Mouse (Mus musculus): Measurements from ENCODE around the gene 4930562C15Rik.

4930562C15Rik gene

GRCm38 (mm10) chr16:4892171-4892570, 57.0 kb downstream of the 4930562C15Rik start:
- DNase-seq (ENCODE audit: low spot score), result no peak

GRCm38 (mm10) chr16:4894201-4894908, 59.1 kb downstream of the 4930562C15Rik start:
- DNase-seq (ENCODE audit: low spot score), result no peak

- no peak for DNase-seq (ENCODE audit: low spot score)
Measured at GRCm38 (mm10) chr16:4896249-4897027, 61.2 kb downstream of the 4930562C15Rik start.

GRCm38 (mm10) chr16:4897146-4897730, 62.0 kb downstream of the 4930562C15Rik start:
- no peak for DNase-seq (ENCODE audit: low spot score)

GRCm38 (mm10) chr16:4898881-4899280, 63.7 kb downstream of the 4930562C15Rik start:
- no peak for DNase-seq (ENCODE audit: low spot score)

- DNase-seq (ENCODE audit: low spot score), result no peak
Measured at GRCm38 (mm10) chr16:4899711-4900110, 64.5 kb downstream of the 4930562C15Rik start.

GRCm38 (mm10) chr16:4901167-4901566, 66.0 kb downstream of the 4930562C15Rik start:
- DNase-seq (ENCODE audit: low spot score), result no peak

GRCm38 (mm10) chr16:4902390-4902789, 67.2 kb downstream of the 4930562C15Rik start:
- no peak for DNase-seq (ENCODE audit: low spot score)

- DNase-seq (ENCODE audit: low spot score), result no peak
Measured at GRCm38 (mm10) chr16:4903491-4904102, 68.4 kb downstream of the 4930562C15Rik start.

GRCm38 (mm10) chr16:4904878-4905277, 69.7 kb downstream of the 4930562C15Rik start:
- DNase-seq (ENCODE audit: low spot score), result no peak

GRCm38 (mm10) chr16:4905591-4905990, 70.4 kb downstream of the 4930562C15Rik start:
- peak; percentile 19 for DNase-seq (ENCODE audit: low spot score)

- DNase-seq (ENCODE audit: low spot score), result no peak
Measured at GRCm38 (mm10) chr16:4906559-4906958, 71.3 kb downstream of the 4930562C15Rik start.

- DNase-seq (ENCODE audit: low spot score), result no peak
Measured at GRCm38 (mm10) chr16:4907386-4907785, 72.2 kb downstream of the 4930562C15Rik start.

- no peak for DNase-seq (ENCODE audit: low spot score)
Measured at GRCm38 (mm10) chr16:4907972-4908371, 72.8 kb downstream of the 4930562C15Rik start.

- no peak for DNase-seq (ENCODE audit: low spot score)
Measured at GRCm38 (mm10) chr16:4909745-4910144, 74.5 kb downstream of the 4930562C15Rik start.

GRCm38 (mm10) chr16:4910758-4911157, 75.5 kb downstream of the 4930562C15Rik start:
- no peak for DNase-seq (ENCODE audit: low spot score)

GRCm38 (mm10) chr16:4912074-4912648, 76.9 kb downstream of the 4930562C15Rik start:
- no peak for DNase-seq (ENCODE audit: low spot score)

- peak; percentile 10 for DNase-seq (ENCODE audit: low spot score)
Measured at GRCm38 (mm10) chr16:4912907-4913782, 77.9 kb downstream of the 4930562C15Rik start.

GRCm38 (mm10) chr16:4913783-4914735, 78.8 kb downstream of the 4930562C15Rik start:
- DNase-seq (ENCODE audit: low spot score), result peak; percentile 89

GRCm38 (mm10) chr16:4915931-4916330, 80.7 kb downstream of the 4930562C15Rik start:
- DNase-seq (ENCODE audit: low spot score), result no peak

Measured in embryo, embryonic 10.5 days (tissue).